Mouse (Mus musculus) heart, postnatal 14 days (tissue): Measurements from ENCODE around the gene Mrgpra1. TPM values are rescaled to one million over a fixed set of nuclear protein-coding genes. Genes with fewer than 3 reads are reported as not detected.
"Not testable (repeated sequence)": the region's sequence is repeated elsewhere in the genome, so short reads cannot be mapped to it uniquely, and the experiment has no call there.

ENCODE experiments used
- DNase-seq, 2 experiments: peaks; one replicate each; pipeline ENCODE4 v3.0.0; 2021 to 2022
- intact Hi-C: fragments of 180-260 bp; cut with DNase I; formaldehyde crosslinking; loops from one replicate; pipeline ENCODE4 v1.15.1; 2025
- long read RNA-seq, 2 experiments: library from polyadenylated mRNA; stranded (forward); transcript quantifications; one replicate each; pipeline ENCODE4 v2.0.0; 2021
- total RNA-seq, 2 experiments: library from RNA; stranded (reverse); gene quantifications; 2 replicates each; pipeline ENCODE4 v1.2.3; 2021

Gene Mrgpra1
- total RNA-seq: not detected
- long read RNA-seq, experiment 1: 0 reads
- long read RNA-seq, experiment 2: 0 reads

GRCm38 (mm10) chr7:47354140-47354539 is at the start of gene Mrgpra1:
Mrgpra1 (minus strand) TSS chr7:47354240.
- DNase-seq: no peak
- intact Hi-C loops: no loop called here

- intact Hi-C loops: no loop called here
- no peak for DNase-seq
Observed at GRCm38 (mm10) chr7:47401125-47401524, 47.1 kb upstream of the Mrgpra1 start.

- intact Hi-C loops: no loop called here
Observed at GRCm38 (mm10) chr7:47348421-47348820, 5.6 kb downstream of the Mrgpra1 start.

GRCm38 (mm10) chr7:47345905-47346478 is 8.0 kb downstream of the Mrgpra1 start:
- intact Hi-C loops: no loop called here

More at GRCm38 (mm10) chr7:47348421-47348820, 5.6 kb downstream of the Mrgpra1 start:
- no peak for DNase-seq

GRCm38 (mm10) chr7:47341887-47342286 is 12.2 kb downstream of the Mrgpra1 start:
- intact Hi-C loops, DNase-seq: not testable (repeated sequence)

More at GRCm38 (mm10) chr7:47345905-47346478, 8.0 kb downstream of the Mrgpra1 start:
- DNase-seq: no peak

GRCm38 (mm10) chr7:47341389-47341788 is 12.7 kb downstream of the Mrgpra1 start:
- intact Hi-C loops, DNase-seq: not testable (repeated sequence)

GRCm38 (mm10) chr7:47318299-47318698 is 35.7 kb downstream of the Mrgpra1 start:
- intact Hi-C loops: no loop called here
- no peak for DNase-seq

GRCm38 (mm10) chr7:47312289-47312688 is 41.8 kb downstream of the Mrgpra1 start:
- intact Hi-C loops: no loop called here
- DNase-seq: no peak

GRCm38 (mm10) chr7:47309855-47310254 is 44.2 kb downstream of the Mrgpra1 start:
- intact Hi-C loops: no loop called here

GRCm38 (mm10) chr7:47304661-47305060 is 49.4 kb downstream of the Mrgpra1 start:
- DNase-seq, intact Hi-C loops: not testable (repeated sequence)

More at GRCm38 (mm10) chr7:47309855-47310254, 44.2 kb downstream of the Mrgpra1 start:
- no peak for DNase-seq

- DNase-seq, intact Hi-C loops: not testable (repeated sequence)
Observed at GRCm38 (mm10) chr7:47299612-47300011, 54.4 kb downstream of the Mrgpra1 start.

Other genes starting within 250 kb of the Mrgpra1 start
- not detected for gene Ptpn5, start 220.6 kb downstream of the Mrgpra1 start, total RNA-seq
- not detected for gene Mrgpra6, start 149.3 kb downstream of the Mrgpra1 start, total RNA-seq
- not detected for gene Mrgpra9, start 101.4 kb downstream of the Mrgpra1 start, total RNA-seq
- not detected for gene Mrgpra2a, start 97.9 kb upstream of the Mrgpra1 start, total RNA-seq
- gene Mrgpra2b, start 174.6 kb upstream of the Mrgpra1 start, total RNA-seq: not detected
- not detected for gene Mrgpra3, start 247.1 kb upstream of the Mrgpra1 start, total RNA-seq